Mouse (Mus musculus) embryonic fibroblast, embryonic 13.5 days (primary cell): ENCODE measurements around the gene Vezf1.

Source experiments
- CTCF ChIP-seq: IDR thresholded peaks from 2 replicates; pipeline ENCODE4 v1.5.1; 2011; ENCODE audit warnings: mild to moderate bottlenecking, control low read depth, low read length, moderate library complexity, borderline replicate concordance; ENCODE audit not compliant: insufficient read depth
- POLR2A ChIP-seq: IDR thresholded peaks from 2 replicates; pipeline ENCODE4 v1.6.1; 2011; ENCODE audit warnings: low read depth, mild to moderate bottlenecking, control low read depth, low read length, moderate library complexity

GRCm38 (mm10) chr11:88054589-88054988 lies 13.5 kb upstream of the Vezf1 start:
- no peak for TF ChIP-seq POLR2A
- TF ChIP-seq CTCF, result no peak
